Mouse (Mus musculus) testis, adult 2 months (tissue): Measurements from ENCODE around the gene 5730409E04Rik. TPM values are rescaled to one million over a fixed set of nuclear protein-coding genes. Genes with fewer than 3 reads are reported as not detected.

ENCODE experiments used
- H3K27ac ChIP-seq: fragments of 200-500 bp; 2 replicates; pipeline ENCODE4 v1.5.1; 2012; ENCODE audit warnings: low read depth, low read length; ENCODE audit not compliant: control insufficient read depth, insufficient read depth
- H3K27me3 ChIP-seq: fragments of 200-500 bp; 2 replicates; pipeline ENCODE4 v1.6.1; 2012; ENCODE audit warnings: mild to moderate bottlenecking, low read length, moderate library complexity; ENCODE audit not compliant: control insufficient read depth, insufficient read depth
- H3K36me3 ChIP-seq: fragments of 200-500 bp; 2 replicates; pipeline ENCODE4 v1.6.1; 2012; ENCODE audit warnings: mild to moderate bottlenecking, low read length; ENCODE audit not compliant: control insufficient read depth, insufficient read depth
- H3K4me1 ChIP-seq: fragments of 200-500 bp; 2 replicates; pipeline ENCODE4 v1.6.1; 2012; ENCODE audit warnings: low read length; ENCODE audit not compliant: control insufficient read depth, insufficient read depth
- H3K4me3 ChIP-seq: fragments of 200-500 bp; 2 replicates; pipeline ENCODE4 v1.5.1; 2012; ENCODE audit warnings: low read depth, mild to moderate bottlenecking, low read length, moderate library complexity, mixed read lengths; ENCODE audit not compliant: control insufficient read depth
- CTCF ChIP-seq: fragments of 200-500 bp; IDR thresholded peaks from 2 replicates; pipeline ENCODE4 v1.5.1; 2012; ENCODE audit warnings: low read depth, mild to moderate bottlenecking, inconsistent platforms, low read length, moderate library complexity; ENCODE audit not compliant: control insufficient read depth, insufficient read depth, insufficient replicate concordance
- POLR2A ChIP-seq: fragments of 200-500 bp; IDR thresholded peaks from 2 replicates; pipeline ENCODE4 v1.6.1; 2012; ENCODE audit warnings: low read depth, mild to moderate bottlenecking, inconsistent platforms, low read length, moderate library complexity; ENCODE audit not compliant: control insufficient read depth
- polyA plus RNA-seq: library from polyadenylated mRNA; depleted of rRNA; stranded (reverse); fragments of >200 nt; gene quantifications from 2 replicates; pipeline ENCODE4 v1.2.3, GENCODE M21; 2012

The 5730409E04Rik gene
- polyA plus RNA-seq, 1 experiment: 2.2 TPM

DNA sequence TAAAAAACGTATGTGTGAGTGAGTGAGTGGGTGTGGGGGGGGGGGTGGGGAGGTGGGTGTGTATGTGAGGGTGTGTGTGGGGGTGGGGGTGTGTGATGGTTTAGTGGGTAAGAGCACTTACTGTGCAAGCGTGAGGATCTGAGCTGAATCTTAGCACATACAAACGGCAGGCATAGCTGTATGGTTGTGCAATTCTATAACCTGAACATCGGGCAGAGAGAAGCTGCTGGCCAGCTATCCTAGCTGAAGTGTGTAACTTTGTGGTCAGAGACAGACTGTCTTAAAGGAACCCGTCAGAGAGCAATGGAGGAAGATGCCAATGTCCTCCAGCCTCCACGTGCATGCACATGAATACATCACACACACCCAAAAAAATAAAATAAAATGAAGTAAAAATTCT, 17.6 kb upstream of the 5730409E04Rik start:
- no peaks in the 10 kb centered on the region; the same call in 1 of the 2 replicates for H3K36me3 ChIP-seq
- no peak overlapping the region for H3K27ac ChIP-seq
- TF ChIP-seq POLR2A: no peak
- no peak for TF ChIP-seq CTCF
- H3K4me3 ChIP-seq: no peak overlapping the region
- no peaks in the 10 kb centered on the region for H3K4me1 ChIP-seq
- H3K27me3 ChIP-seq: no peaks in the 10 kb centered on the region

- Histone ChIP-seq H3K4me1 (peaks cover 2% of the 10 kb centered on the region), H3K27ac (no peak overlapping the region), H3K27me3 (no peaks in the 10 kb centered on the region), H3K36me3 (no peaks in the 10 kb centered on the region), H3K4me3 (no peak overlapping the region)
- TF ChIP-seq CTCF: peak; percentile 62; the same call in 1 of the 2 replicates
- TF ChIP-seq POLR2A: no peak
These were observed 9.5 kb upstream of the 5730409E04Rik start for GRCm38 (mm10) chr4:126599971-126600754.

DNA sequence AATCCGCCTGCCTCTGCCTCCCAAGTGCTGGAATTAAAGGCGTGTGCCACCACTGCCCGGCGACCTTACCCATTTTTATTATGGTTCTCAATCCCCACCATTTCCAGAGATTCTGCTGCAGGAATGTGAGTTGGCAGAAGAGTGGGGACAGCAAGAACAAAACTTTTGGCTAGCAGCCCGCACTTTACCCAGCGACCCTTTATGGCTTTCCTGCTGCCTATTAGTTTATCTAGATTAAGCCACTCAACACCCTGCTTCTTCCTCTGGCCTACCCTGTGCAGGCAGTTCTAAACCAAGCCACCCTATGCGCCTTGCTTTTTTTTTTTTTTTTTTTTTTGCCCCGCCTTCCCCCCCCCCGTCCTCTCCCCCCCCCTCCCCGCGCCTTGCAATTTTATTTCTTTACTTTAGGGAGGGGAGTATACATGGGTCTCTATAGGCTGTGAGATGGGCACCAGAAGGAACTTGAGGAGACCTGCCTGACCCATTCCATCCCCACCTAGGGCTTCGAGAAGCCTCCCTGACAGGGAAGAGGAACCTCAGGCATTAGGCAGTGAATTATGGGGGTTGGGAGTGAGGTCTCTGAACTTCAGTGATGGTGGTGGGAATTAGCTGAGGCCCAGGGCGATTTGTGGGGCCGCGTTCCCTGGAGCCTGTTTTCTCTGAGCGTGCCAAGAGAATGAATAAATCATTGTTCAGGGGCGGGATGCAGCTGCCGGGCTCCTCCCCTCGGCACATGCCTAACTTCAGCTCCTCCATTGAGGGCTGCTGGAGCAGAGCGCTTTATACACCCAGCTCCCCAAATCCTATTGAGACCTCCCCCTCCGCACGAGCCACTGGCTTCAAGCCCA, 7.8 kb upstream of the 5730409E04Rik start:
- peaks cover 2% of the 10 kb centered on the region for H3K4me1 ChIP-seq
- H3K4me3 ChIP-seq: no peak overlapping the region
- no peaks in the 10 kb centered on the region for H3K36me3 ChIP-seq
- no peak for TF ChIP-seq CTCF
- TF ChIP-seq POLR2A: no peak
- H3K27me3 ChIP-seq: no peaks in the 10 kb centered on the region
- no peak overlapping the region for H3K27ac ChIP-seq

GRCm38 (mm10) chr4:126602445-126602762, 7.2 kb upstream of the 5730409E04Rik start:
- H3K27me3 ChIP-seq: no peaks in the 10 kb centered on the region
- no peak for TF ChIP-seq CTCF
- no peak for TF ChIP-seq POLR2A
- H3K27ac ChIP-seq: no peak overlapping the region
- H3K36me3 ChIP-seq: no peaks in the 10 kb centered on the region
- H3K4me3 ChIP-seq: no peak overlapping the region
- H3K4me1 ChIP-seq: peaks cover 2% of the 10 kb centered on the region

- H3K27me3 ChIP-seq: no peaks in the 10 kb centered on the region
These were observed 5.5 kb upstream of the 5730409E04Rik start for GRCm38 (mm10) chr4:126604141-126604540.

DNA sequence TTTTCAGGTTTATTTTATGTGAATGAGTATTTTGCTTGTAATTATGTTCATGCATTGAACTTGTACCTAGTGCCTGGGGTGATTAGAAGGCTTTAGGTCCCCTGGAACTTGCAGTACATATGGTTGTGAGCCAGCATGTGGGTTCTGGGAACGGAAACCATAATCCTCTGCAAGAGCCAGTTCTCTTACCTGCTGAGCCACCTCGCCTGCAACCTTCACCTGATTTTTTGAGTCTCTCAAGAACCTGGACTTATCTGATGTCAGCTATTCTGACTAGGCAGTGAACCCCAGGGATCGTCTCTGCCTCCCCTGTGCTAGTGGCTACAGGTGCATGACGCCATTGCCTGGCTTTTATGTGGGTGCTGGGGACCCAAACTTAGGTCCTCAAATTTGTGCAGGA, 3.9 kb upstream of the 5730409E04Rik start:
- Histone ChIP-seq H3K4me1 (peaks cover 8% of the 10 kb centered on the region), H3K27me3 (no peaks in the 10 kb centered on the region), H3K4me3 (no peak overlapping the region), H3K27ac (no peak overlapping the region), H3K36me3 (no peaks in the 10 kb centered on the region)
- TF ChIP-seq CTCF (no peak), POLR2A (no peak)

More at GRCm38 (mm10) chr4:126604141-126604540, 5.5 kb upstream of the 5730409E04Rik start:
- TF ChIP-seq POLR2A (no peak), CTCF (no peak)
- no peaks in the 10 kb centered on the region for H3K36me3 ChIP-seq
- H3K27ac ChIP-seq: no peak overlapping the region
- H3K4me1 ChIP-seq: peaks cover 2% of the 10 kb centered on the region
- H3K4me3 ChIP-seq: no peak overlapping the region

GRCm38 (mm10) chr4:126611991-126612390, 2.4 kb downstream of the 5730409E04Rik start:
- H3K27ac ChIP-seq: no peak overlapping the region
- H3K4me3 ChIP-seq: no peak overlapping the region
- peaks cover 8% of the 10 kb centered on the region for H3K4me1 ChIP-seq
- H3K36me3 ChIP-seq: no peaks in the 10 kb centered on the region
- TF ChIP-seq POLR2A (no peak), CTCF (no peak)
- H3K27me3 ChIP-seq: no peaks in the 10 kb centered on the region
